In genomic region chr14:118089806-118090392, GRCm38 (mm10) we compare ENCODE assay signal across 8 mouse cellular contexts. TPM values are rescaled to one million over a fixed set of nuclear protein-coding genes. Genes with fewer than 3 reads are reported as not detected.
A peak's percentile ranks its signal among the peaks of the same experiment; 100 is the strongest.
DNase-seq lines count a peak whose midpoint lies in the region; ATAC-seq and TF ChIP-seq lines count a peak whose summit lies in the region.

No protein-coding gene starts in this region.

- peak; percentile 71 for ATAC-seq in kidney, embryonic 16.5 days (ENCODE audit: low FRiP score, low TSS enrichment)
- ATAC-seq in hematopoietic stem cell, adult 5-6 weeks (replicated peaks in 1 of 2; ENCODE audit: insufficient read depth in 1 of 2, low FRiP score in 2 of 2, low TSS enrichment in 1 of 2, low read depth in 1 of 2, poor library complexity in 2 of 2, severe bottlenecking in 2 of 2): peak; percentile 38 to 44; a peak in 3 of 4 replicates
- ATAC-seq in stomach, embryonic 14.5 days (ENCODE audit: insufficient number of reproducible peaks, insufficient read depth, low FRiP score, low read depth): peak; percentile 39

- H3K27ac ChIP-seq in kidney, embryonic 16.5 days (ENCODE audit: low read length): peak overlapping the region; percentile 41; the same call in 1 of the 2 replicates
- H3K27ac ChIP-seq in bone marrow, adult 2 months (ENCODE audit: control insufficient read depth, insufficient read depth, low read depth, low read length, poor library complexity): peak overlapping the region; percentile 3
- peak overlapping the region; percentile 83; the same call in 1 of the 2 replicates for H3K27ac ChIP-seq in stomach, embryonic 14.5 days (ENCODE audit: low read length)

- no peaks in the 10 kb centered on the region for H3K9me3 ChIP-seq in kidney, embryonic 16.5 days (ENCODE audit: low read length)
- no peaks in the 10 kb centered on the region for H3K9me3 ChIP-seq in stomach, embryonic 14.5 days (ENCODE audit: control insufficient read depth, low read depth, low read length)

- H3K4me1 ChIP-seq in kidney, embryonic 16.5 days (ENCODE audit: insufficient read depth, low read length): no peaks in the 10 kb centered on the region; the same call in 1 of the 2 replicates
- no peaks in the 10 kb centered on the region for H3K4me1 ChIP-seq in bone marrow, adult 2 months (ENCODE audit: control insufficient read depth, insufficient read depth, low read length)
- H3K4me1 ChIP-seq in stomach, embryonic 14.5 days (ENCODE audit: control insufficient read depth, insufficient read depth, low read length): no peaks in the 10 kb centered on the region

- peak overlapping the region; percentile 73 for H3K4me3 ChIP-seq in kidney, embryonic 16.5 days (ENCODE audit: low read length)
- peak overlapping the region; percentile 94 for H3K4me3 ChIP-seq in bone marrow, adult 2 months (replicated peaks; ENCODE audit: control insufficient read depth, low read depth, low read length)
- peak overlapping the region; percentile 73 for H3K4me3 ChIP-seq in stomach, embryonic 14.5 days (ENCODE audit: low read depth, low read length)

- TF ChIP-seq POLR2A in bone marrow, adult 2 months (IDR thresholded peaks at IDR 0.05; ENCODE audit: borderline replicate concordance, control insufficient read depth, low read depth, low read length): no peak

- no peak for TF ChIP-seq CTCF in bone marrow, adult 2 months (IDR thresholded peaks at IDR 0.05; ENCODE audit: control insufficient read depth, insufficient read depth, low read length)

- peak overlapping the region; percentile 72 for H3K9ac ChIP-seq in kidney, embryonic 16.5 days (replicated peaks; ENCODE audit: low read length)
- H3K9ac ChIP-seq in stomach, embryonic 14.5 days (replicated peaks; ENCODE audit: low read depth, low read length): peak overlapping the region; percentile 15

- H3K27me3 ChIP-seq in kidney, embryonic 16.5 days (ENCODE audit: insufficient read depth, low read length): no peaks in the 10 kb centered on the region
- H3K27me3 ChIP-seq in stomach, embryonic 14.5 days (ENCODE audit: control insufficient read depth, insufficient read depth, low read length): no peaks in the 10 kb centered on the region

- peak overlapping the region; percentile 76 for H3K4me2 ChIP-seq in kidney, embryonic 16.5 days (replicated peaks; ENCODE audit: low read depth, low read length)
- H3K4me2 ChIP-seq in stomach, embryonic 14.5 days (replicated peaks; ENCODE audit: low read depth, low read length): peak overlapping the region; percentile 53

- DNase-seq in kidney, adult 9 months: no peak
- DNase-seq in lung, postnatal 14 days: peak; percentile 29
- no peak for DNase-seq in cerebellum, postnatal 36 days
- DNase-seq in kidney, adult 18-20 months: no peak

- no peaks in the 10 kb centered on the region for H3K36me3 ChIP-seq in kidney, embryonic 16.5 days (ENCODE audit: insufficient read depth, low read length)
- H3K36me3 ChIP-seq in stomach, embryonic 14.5 days (ENCODE audit: control insufficient read depth, insufficient read depth, low read length): no peaks in the 10 kb centered on the region

- WGBS in kidney, embryonic 16.5 days: 2% methylated on average over 18 of the region's 18 CpGs
- 2% methylated on average over 18 of the region's 18 CpGs for WGBS in bone marrow, adult 2 months
- WGBS in stomach, embryonic 14.5 days: under 1% methylated on average over 18 of the region's 18 CpGs

RNA-seq across cellular contexts. Expression of gene Dct, which starts 37.9 kb away (rescaled TPM):
- polyA plus RNA-seq in kidney, embryonic 16.5 days (2015; fragmentation: Nextera tagmentation; extraction: Ambion mirVana): 0.76 and 1.2 TPM in 2 replicates
- polyA plus RNA-seq in bone marrow, adult 2 months (2011; ENCODE audit: insufficient read depth, insufficient read length, low replicate concordance, missing spikeins): 0.38 and 0.72 TPM in 2 replicates
- 0.20 TPM in 1 of 2 replicates, not detected in the other for total RNA-seq in hematopoietic stem cell, adult 5-6 weeks (2017)
- 0.80 and 1.2 TPM in 2 replicates for polyA plus RNA-seq in stomach, embryonic 14.5 days (2014; fragmentation: Nextera tagmentation; extraction: Ambion mirVana)

RNA-seq across cellular contexts. Expression of gene Tgds, which starts 42.7 kb away (rescaled TPM):
- 33.4 and 34.9 TPM in 2 replicates for polyA plus RNA-seq in kidney, embryonic 16.5 days (2015; fragmentation: Nextera tagmentation; extraction: Ambion mirVana)
- 6.7 and 7.2 TPM in 2 replicates for polyA plus RNA-seq in bone marrow, adult 2 months (2011; ENCODE audit: insufficient read depth, insufficient read length, low replicate concordance, missing spikeins)
- 25.0 and 27.0 TPM in 2 replicates for total RNA-seq in hematopoietic stem cell, adult 5-6 weeks (2017)
- 35.2 and 37.3 TPM in 2 replicates for polyA plus RNA-seq in stomach, embryonic 14.5 days (2014; fragmentation: Nextera tagmentation; extraction: Ambion mirVana)

RNA-seq across cellular contexts. Expression of gene Gpr180, which starts 47.1 kb away (rescaled TPM):
- polyA plus RNA-seq in kidney, embryonic 16.5 days (2015; fragmentation: Nextera tagmentation; extraction: Ambion mirVana): 57.2 and 60.3 TPM in 2 replicates
- polyA plus RNA-seq in bone marrow, adult 2 months (2011; ENCODE audit: insufficient read depth, insufficient read length, low replicate concordance, missing spikeins): 4.0 TPM in 2 replicates
- 10.4 and 10.8 TPM in 2 replicates for total RNA-seq in hematopoietic stem cell, adult 5-6 weeks (2017)
- 60.2 and 65.6 TPM in 2 replicates for polyA plus RNA-seq in stomach, embryonic 14.5 days (2014; fragmentation: Nextera tagmentation; extraction: Ambion mirVana)

Comparison
In these comparisons a context has a peak if more than half of its experiments do, and no peak if none do; other contexts are left out.
1. H3K27ac ChIP-seq: peak in every context shown above with its lines; median percentile 83 in stomach, embryonic 14.5 days; 41 in kidney, embryonic 16.5 days; 3 in bone marrow, adult 2 months.
2. RNA of gene Gpr180, which starts 47.1 kb away (polyA plus RNA-seq): 57.2 to 60.3 TPM in kidney, embryonic 16.5 days and 60.2 to 65.6 TPM in stomach, embryonic 14.5 days; 4.0 TPM in bone marrow, adult 2 months; every median in the first group is over 10 times any median in the second.
3. Peak in every context shown above with its lines, with median percentiles within 50 percentile points of each other: ATAC-seq and H3K4me3 ChIP-seq.